Mouse (Mus musculus) left cerebral cortex, adult 2 months (tissue): ENCODE measurements around the gene Pam. TPM values are rescaled to one million over a fixed set of nuclear protein-coding genes. Genes with fewer than 3 reads are reported as not detected.

Source experiments
- DNase-seq, 2 experiments: peaks; one replicate each; pipeline ENCODE4 v3.0.0; 2021 to 2022; ENCODE audit warnings: low spot score in 2 of 2, mixed read lengths in 1 of 2; ENCODE audit errors: extremely low spot score in 1 of 2
- H3K27ac ChIP-seq: fragments of 200-600 bp; 2 replicates; pipeline ENCODE4 v1.8.1; 2022
- H3K4me3 ChIP-seq: fragments of 200-600 bp; 2 replicates; pipeline ENCODE4 v1.8.1; 2022
- CTCF ChIP-seq: fragments of 200-600 bp; IDR thresholded peaks from 2 replicates; pipeline ENCODE4 v1.8.1; 2022; ENCODE audit warnings: antibody characterized with exemption, mild to moderate bottlenecking, moderate library complexity
- intact Hi-C: fragments of 180-260 bp; cut with DNase I; formaldehyde crosslinking; loops from one replicate; pipeline ENCODE4 v1.15.1; 2025
- total RNA-seq, 2 experiments: library from RNA; stranded (reverse); gene quantifications; 2 replicates each; pipeline ENCODE4 v1.2.3; 2021

Pam gene
- total RNA-seq, 2 experiments from 2014 or later, result 258 to 269 TPM

GRCm38 (mm10) chr1:98073826-98074225, 21.6 kb downstream of the Pam start:
- Histone ChIP-seq H3K4me3 (no peak overlapping the region), H3K27ac (no peak overlapping the region)
- TF ChIP-seq CTCF, result no peak
- DNase-seq, result no peak
- intact Hi-C loops, result no loop called here

GRCm38 (mm10) chr1:98073127-98073526, 22.3 kb downstream of the Pam start:
- Histone ChIP-seq H3K4me3 (no peak overlapping the region), H3K27ac (no peak overlapping the region)
- DNase-seq, result no peak
- TF ChIP-seq CTCF, result no peak
- intact Hi-C loops, result no loop called here

GRCm38 (mm10) chr1:98072045-98072444, 23.4 kb downstream of the Pam start:
- intact Hi-C loops, result no loop called here

GRCm38 (mm10) chr1:98071436-98071835, 24.0 kb downstream of the Pam start:
- no peak for DNase-seq
- intact Hi-C loops, result no loop called here
- no peak overlapping the region for H3K4me3 ChIP-seq
- no peak for TF ChIP-seq CTCF
- no peak overlapping the region for H3K27ac ChIP-seq

More at GRCm38 (mm10) chr1:98072045-98072444, 23.4 kb downstream of the Pam start:
- TF ChIP-seq CTCF, result peak; percentile 41
- no peak overlapping the region for H3K4me3 ChIP-seq
- DNase-seq, result peak in 1 of 2 experiments; percentile 23
- no peak overlapping the region for H3K27ac ChIP-seq

GRCm38 (mm10) chr1:98070743-98071325, 24.6 kb downstream of the Pam start:
- no peak overlapping the region for H3K27ac ChIP-seq
- intact Hi-C loops, result no loop called here
- no peak overlapping the region for H3K4me3 ChIP-seq
- no peak for TF ChIP-seq CTCF
- DNase-seq, result no peak

- H3K27ac ChIP-seq, result no peak overlapping the region
- H3K4me3 ChIP-seq, result no peak overlapping the region
- intact Hi-C loops, result no loop called here
- TF ChIP-seq CTCF, result no peak
- DNase-seq, result no peak
Observed at GRCm38 (mm10) chr1:98068177-98068576, 27.3 kb downstream of the Pam start.

- no peak overlapping the region for H3K4me3 ChIP-seq
- no peak for TF ChIP-seq CTCF
- no peak overlapping the region for H3K27ac ChIP-seq
- intact Hi-C loops, result no loop called here
- DNase-seq, result no peak
Observed at GRCm38 (mm10) chr1:98062074-98062473, 33.4 kb downstream of the Pam start.

- intact Hi-C loops, result no loop called here
- no peak for TF ChIP-seq CTCF
Observed at GRCm38 (mm10) chr1:98059401-98059800, 36.0 kb downstream of the Pam start.

GRCm38 (mm10) chr1:98056996-98057945, 38.2 kb downstream of the Pam start:
- no peak overlapping the region for H3K27ac ChIP-seq
- no peak for TF ChIP-seq CTCF
- no peak overlapping the region for H3K4me3 ChIP-seq
- DNase-seq, result no peak
- intact Hi-C loops, result no loop called here

More at GRCm38 (mm10) chr1:98059401-98059800, 36.0 kb downstream of the Pam start:
- DNase-seq, result no peak
- Histone ChIP-seq H3K4me3 (no peak overlapping the region), H3K27ac (no peak overlapping the region)

GRCm38 (mm10) chr1:98056277-98056676, 39.2 kb downstream of the Pam start:
- Histone ChIP-seq H3K27ac (no peak overlapping the region), H3K4me3 (no peak overlapping the region)
- TF ChIP-seq CTCF, result no peak
- DNase-seq, result no peak
- intact Hi-C loops, result no loop called here

GRCm38 (mm10) chr1:98055591-98055990, 39.9 kb downstream of the Pam start:
- intact Hi-C loops, result no loop called here
- no peak overlapping the region for H3K4me3 ChIP-seq
- TF ChIP-seq CTCF, result no peak
- DNase-seq, result no peak
- peak overlapping the region; percentile 5; the same call in 1 of the 2 replicates for H3K27ac ChIP-seq

- DNase-seq, result no peak
- no peak for TF ChIP-seq CTCF
- intact Hi-C loops, result no loop called here
- Histone ChIP-seq H3K27ac (no peak overlapping the region), H3K4me3 (no peak overlapping the region)
Observed at GRCm38 (mm10) chr1:98053994-98054393, 41.5 kb downstream of the Pam start.

- Histone ChIP-seq H3K27ac (no peak overlapping the region), H3K4me3 (no peak overlapping the region)
- DNase-seq, result no peak
- intact Hi-C loops, result no loop called here
- no peak; the same call in 1 of the 2 replicates for TF ChIP-seq CTCF
Observed at GRCm38 (mm10) chr1:98053447-98053846, 42.0 kb downstream of the Pam start.
